Mouse (Mus musculus) kidney, postnatal 0 days (tissue): ENCODE measurements at regions not wholly inside any gene's neighbourhood (a gene's known extent, or its start where the extent isn't known, plus 50 kb on each side); places are given as distances from the start of the nearest gene placed in this dataset.

Source experiments
- ATAC-seq: fragments of 200-750 bp; cut with Nextera tagmentation; replicated peaks from 2 replicates; pipeline ENCODE4 v1.8.0; 2017; ENCODE audit warnings: low read depth, moderate number of reproducible peaks, moderate TSS enrichment, moderate library complexity; ENCODE audit not compliant: low FRiP score
- DNase-seq: peaks from one replicate; pipeline ENCODE4 v3.0.0-alpha.2; 2016; ENCODE audit warnings: low spot score
- H3K27ac ChIP-seq: fragments of 300-500 bp; sonication (generic); 2 replicates; pipeline ENCODE4 v1.5.1; 2014; ENCODE audit warnings: mild to moderate bottlenecking
- H3K27me3 ChIP-seq: fragments of 300-500 bp; sonication (generic); 2 replicates; pipeline ENCODE4 v1.6.1; 2014; ENCODE audit warnings: low read length, mixed read lengths; ENCODE audit not compliant: insufficient read depth
- H3K36me3 ChIP-seq: fragments of 300-500 bp; sonication (generic); 2 replicates; pipeline ENCODE4 v1.6.1; 2014; ENCODE audit warnings: low read length, mixed read lengths; ENCODE audit not compliant: insufficient read depth
- H3K4me1 ChIP-seq: fragments of 300-500 bp; sonication (generic); replicated peaks from 2 replicates; pipeline ENCODE4 v1.6.1; 2014; ENCODE audit warnings: antibody characterized with exemption, low read length, mixed read lengths; ENCODE audit not compliant: insufficient read depth
- H3K4me2 ChIP-seq: fragments of 300-500 bp; sonication (generic); 2 replicates; pipeline ENCODE4 v1.6.1; 2014; ENCODE audit warnings: mild to moderate bottlenecking, low read length, moderate library complexity, mixed read lengths
- H3K4me3 ChIP-seq: fragments of 300-500 bp; sonication (generic); replicated peaks from 2 replicates; pipeline ENCODE4 v1.5.1; 2014; ENCODE audit warnings: low read depth, low read length
- H3K9ac ChIP-seq: fragments of 300-500 bp; sonication (generic); 2 replicates; pipeline ENCODE4 v1.6.1; 2014; ENCODE audit warnings: low read depth, low read length
- H3K9me3 ChIP-seq: fragments of 300-500 bp; sonication (generic); replicated peaks from 2 replicates; pipeline ENCODE4 v1.6.1; 2016; ENCODE audit warnings: low read length, inconsistent platforms, mixed read lengths
- CTCF ChIP-seq: IDR thresholded peaks from 2 replicates; pipeline ENCODE4 v1.5.1; 2016; ENCODE audit warnings: antibody characterized with exemption, low read depth, mild to moderate bottlenecking, moderate library complexity
- WGBS: fragments of 180-500 bp; shearing (Covaris S2); extraction: QIAGEN DNeasy Blood & Tissue Kit; methylation state at CpG from one replicate; pipeline ENCODE4 v1.1.7; 2014; 5-methylcytosine and 5-hydroxymethylcytosine counted together

DNA sequence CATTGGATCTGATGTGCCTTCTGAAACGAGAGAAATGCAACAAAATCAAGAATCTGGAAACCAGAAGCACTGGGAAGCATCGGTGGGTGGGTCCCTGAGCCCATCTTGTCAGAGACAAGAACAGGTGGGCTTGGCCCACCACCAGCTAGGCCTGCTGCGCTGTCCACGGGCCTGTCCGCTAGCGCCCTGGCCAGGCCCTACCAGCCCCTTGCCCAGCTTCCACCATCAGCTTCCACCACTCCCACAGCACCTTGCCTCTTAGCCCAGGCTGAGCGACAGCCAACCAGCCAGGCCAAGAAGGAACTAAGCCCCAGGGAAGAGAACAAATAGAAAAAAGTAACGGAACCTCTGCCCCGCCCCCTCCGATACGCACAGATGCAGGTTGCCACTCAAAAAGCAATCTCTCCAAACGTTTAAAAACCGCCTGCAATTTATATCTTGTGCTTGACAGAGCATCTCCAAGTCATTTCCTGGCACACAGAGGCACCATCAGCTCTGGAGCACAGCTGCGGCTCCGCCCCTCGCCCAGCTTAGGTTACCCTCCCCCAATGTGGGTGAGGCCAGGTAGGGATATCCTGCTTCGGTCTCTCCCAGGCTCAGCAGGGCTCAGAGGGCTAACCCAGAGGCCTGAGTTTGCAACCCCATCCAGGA, 95.1 kb upstream of the Csf3r start:
- no peak overlapping the region for H3K4me2 ChIP-seq
- H3K27me3 ChIP-seq: no peaks in the 10 kb centered on the region
- H3K9ac ChIP-seq: no peak overlapping the region
- no peak overlapping the region for H3K4me3 ChIP-seq
- TF ChIP-seq CTCF: no peak
- ATAC-seq (peak; percentile 71; the same call in 1 of the 2 replicates), DNase-seq (peak; percentile 56)
- H3K9me3 ChIP-seq: no peaks in the 10 kb centered on the region
- H3K36me3 ChIP-seq: no peaks in the 10 kb centered on the region
- H3K27ac ChIP-seq: no peak overlapping the region
- 0 out of 2 replicates have a peak, but pooled peaks cover 4% of the 10 kb centered on the region for H3K4me1 ChIP-seq
- 38% methylated on average over 17 of the region's 17 CpGs for WGBS

DNA sequence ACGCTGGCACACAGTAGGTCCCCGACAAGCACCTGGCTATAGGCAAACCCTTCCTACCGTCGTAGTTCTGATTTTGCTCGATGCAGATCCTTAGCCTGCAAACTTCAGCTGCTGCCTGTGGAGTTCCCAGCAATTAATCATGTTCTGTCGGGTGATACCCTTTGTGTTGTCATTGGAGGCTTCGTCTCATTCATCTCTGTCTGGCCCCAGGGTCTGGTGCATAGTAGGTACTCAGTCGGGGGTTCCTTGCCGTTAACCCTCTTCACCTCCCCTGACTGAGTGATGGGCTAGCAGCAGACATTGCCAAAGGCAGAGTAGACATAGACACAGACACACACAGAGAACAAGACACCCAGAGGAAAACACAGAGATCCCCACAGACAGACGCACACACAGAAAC, 93.6 kb upstream of the Csf3r start:
- H3K9ac ChIP-seq: no peak overlapping the region
- H3K4me2 ChIP-seq: no peak overlapping the region
- no peak for TF ChIP-seq CTCF
- no peak overlapping the region for H3K4me3 ChIP-seq
- DNase-seq (no peak), ATAC-seq (no peak)
- no peaks in the 10 kb centered on the region for H3K27me3 ChIP-seq
- no peaks in the 10 kb centered on the region for H3K36me3 ChIP-seq
- no peaks in the 10 kb centered on the region for H3K9me3 ChIP-seq
- 0 out of 2 replicates have a peak, but pooled peaks cover 4% of the 10 kb centered on the region for H3K4me1 ChIP-seq
- H3K27ac ChIP-seq: no peak overlapping the region
- 27% methylated on average over 10 of the region's 10 CpGs for WGBS

GRCm38 (mm10) chr4:125931321-125931720, 93.0 kb upstream of the Csf3r start:
- ATAC-seq (no peak), DNase-seq (no peak)
- no peaks in the 10 kb centered on the region for H3K36me3 ChIP-seq
- H3K4me3 ChIP-seq: no peak overlapping the region
- no peak for TF ChIP-seq CTCF
- H3K27ac ChIP-seq: no peak overlapping the region
- H3K4me2 ChIP-seq: no peak overlapping the region
- no peaks in the 10 kb centered on the region for H3K27me3 ChIP-seq
- 45% methylated on average over 6 of the region's 6 CpGs for WGBS
- no peaks in the 10 kb centered on the region for H3K9me3 ChIP-seq
- 0 out of 2 replicates have a peak, but pooled peaks cover 4% of the 10 kb centered on the region for H3K4me1 ChIP-seq
- H3K9ac ChIP-seq: no peak overlapping the region

DNA sequence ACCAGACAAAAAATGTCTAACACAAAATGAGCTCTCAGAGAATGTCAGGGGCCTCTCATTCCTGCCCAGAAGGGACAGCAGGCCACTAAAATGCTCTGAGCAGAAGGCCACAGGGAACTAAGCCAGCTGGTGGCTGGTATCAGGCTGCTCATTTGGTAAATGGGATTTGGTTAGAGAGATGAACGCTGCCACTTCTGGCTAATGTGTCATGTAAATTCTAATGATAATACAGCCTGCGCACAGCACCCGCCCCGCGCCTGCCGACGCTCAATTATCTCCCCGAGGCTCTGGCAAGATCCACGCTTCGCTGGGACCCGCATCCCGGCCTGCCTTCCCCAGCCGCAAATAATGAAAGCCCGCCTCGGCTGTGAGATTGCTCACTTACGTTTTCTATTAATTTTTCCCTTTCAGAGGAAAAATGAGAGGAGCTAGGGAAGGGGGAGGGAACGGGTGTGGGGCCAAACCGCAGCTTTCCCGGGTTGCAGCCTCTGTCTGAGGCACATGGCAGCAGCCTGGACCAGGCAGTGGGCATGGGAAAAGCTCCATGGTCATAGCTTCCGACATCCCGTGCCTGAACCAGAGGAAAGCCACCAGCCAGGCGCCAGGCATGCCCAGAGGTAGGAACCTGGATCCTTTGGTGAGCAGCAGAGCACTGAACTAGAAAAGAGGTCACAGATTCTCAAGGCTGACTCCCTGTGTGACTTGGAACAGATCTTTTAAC, 92.2 kb upstream of the Csf3r start:
- Histone ChIP-seq H3K27me3 (no peaks in the 10 kb centered on the region), H3K9ac (no peak overlapping the region), H3K9me3 (no peaks in the 10 kb centered on the region), H3K36me3 (no peaks in the 10 kb centered on the region), H3K4me3 (no peak overlapping the region), H3K27ac (no peak overlapping the region), H3K4me1 (0 out of 2 replicates have a peak, but pooled peaks cover 4% of the 10 kb centered on the region), H3K4me2 (no peak overlapping the region)
- TF ChIP-seq CTCF: no peak
- DNase-seq (no peak), ATAC-seq (no peak)
- 51% methylated on average over 22 of the region's 22 CpGs for WGBS

DNA sequence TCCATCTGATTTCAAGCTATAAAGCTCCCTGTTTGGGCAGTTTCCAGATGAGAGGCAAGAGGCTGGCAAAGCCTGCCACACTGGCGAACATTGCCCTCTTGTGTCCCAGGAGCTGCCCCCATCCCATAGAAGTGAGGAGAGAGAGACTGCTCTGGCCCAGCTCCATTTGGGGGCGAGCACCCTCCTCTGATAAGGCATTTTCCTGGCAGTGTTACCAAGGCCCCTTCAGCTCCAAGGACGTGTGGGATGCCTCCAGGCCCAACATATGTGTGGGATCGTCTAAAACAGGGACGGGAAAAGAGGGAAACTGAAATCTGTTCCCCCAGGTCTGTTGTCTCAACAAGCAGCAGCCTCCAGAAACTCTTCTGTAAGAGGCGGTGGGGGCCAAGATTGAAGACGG, 88.0 kb upstream of the Csf3r start:
- WGBS: 73% methylated on average over 7 of the region's 7 CpGs
- no peak; the same call in 1 of the 2 replicates for TF ChIP-seq CTCF
- no peak for ATAC-seq

GRCm38 (mm10) chr4:125938186-125938585, 86.2 kb upstream of the Csf3r start:
- H3K4me2 ChIP-seq: no peak overlapping the region
- H3K27me3 ChIP-seq: no peaks in the 10 kb centered on the region
- H3K9ac ChIP-seq: no peak overlapping the region
- no peak overlapping the region for H3K4me3 ChIP-seq
- WGBS: 54% methylated on average over 6 of the region's 6 CpGs
- no peak overlapping the region for H3K27ac ChIP-seq
- no peaks in the 10 kb centered on the region for H3K4me1 ChIP-seq
- no peak for ATAC-seq
- DNase-seq: no peak
- H3K9me3 ChIP-seq: no peaks in the 10 kb centered on the region
- TF ChIP-seq CTCF: no peak
- no peaks in the 10 kb centered on the region for H3K36me3 ChIP-seq

More for the DNA sequence above, 88.0 kb upstream of the Csf3r start:
- Histone ChIP-seq H3K27me3 (no peaks in the 10 kb centered on the region), H3K9ac (no peak overlapping the region), H3K4me1 (no peaks in the 10 kb centered on the region), H3K4me3 (no peak overlapping the region), H3K9me3 (no peaks in the 10 kb centered on the region), H3K4me2 (no peak overlapping the region), H3K36me3 (no peaks in the 10 kb centered on the region), H3K27ac (no peak overlapping the region)
- DNase-seq: no peak
